Mouse (Mus musculus): ENCODE data around the gene Flrt1.

DNA sequence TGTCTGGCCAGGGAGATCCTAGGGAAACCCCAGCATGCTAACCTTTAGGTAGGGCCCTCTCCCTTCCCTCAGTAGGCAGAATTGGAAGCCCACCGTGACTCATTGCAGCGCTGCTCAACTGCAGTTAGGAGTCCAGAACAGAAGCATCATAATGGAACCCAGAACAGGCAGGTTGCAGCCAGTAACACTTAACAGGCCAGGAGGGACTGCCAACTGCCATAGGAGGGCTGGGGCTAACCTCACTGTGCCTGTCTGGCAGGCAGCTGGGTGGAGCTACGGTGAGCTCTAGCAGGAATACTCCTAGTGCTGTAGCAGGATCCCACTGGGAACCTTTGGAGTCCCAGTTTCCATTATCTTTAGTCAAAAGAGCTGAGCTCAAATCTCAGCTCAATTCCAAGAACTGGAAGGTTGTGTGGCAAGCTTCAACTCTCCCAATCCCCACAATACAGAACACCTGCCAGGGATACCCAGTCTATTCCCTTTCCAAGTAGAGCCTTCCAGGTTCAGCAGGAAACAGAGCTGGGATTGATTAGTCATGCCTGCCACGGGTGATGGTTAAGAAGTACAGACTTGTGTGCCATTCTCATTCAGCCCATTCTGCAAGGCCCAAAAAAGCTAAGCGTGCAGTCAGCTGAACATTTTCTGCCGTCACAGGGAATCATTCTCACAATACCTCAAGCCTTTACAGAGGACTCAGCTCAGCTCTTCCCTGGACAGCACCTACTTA lies 46.6 kb upstream of the Flrt1 start:
- no peak for TF ChIP-seq POLR2A (IDR thresholded peaks at IDR 0.05; ENCODE audit: borderline replicate concordance, insufficient read depth, low read length)
- no peak for TF ChIP-seq CTCF (IDR thresholded peaks at IDR 0.05; ENCODE audit: borderline replicate concordance, insufficient read depth, low read depth, low read length)

Data from cerebellum, adult 2 months (tissue).